Mouse (Mus musculus) cerebellum, adult 11 months (tissue): ENCODE measurements around the gene Dnah7a.
"Not testable (repeated sequence)": the region's sequence is repeated elsewhere in the genome, so short reads cannot be mapped to it uniquely, and the experiment has no call there.

Experiments
- DNase-seq: peaks from one replicate; pipeline ENCODE4 v3.0.0; 2022

Gene Dnah7a

DNA sequence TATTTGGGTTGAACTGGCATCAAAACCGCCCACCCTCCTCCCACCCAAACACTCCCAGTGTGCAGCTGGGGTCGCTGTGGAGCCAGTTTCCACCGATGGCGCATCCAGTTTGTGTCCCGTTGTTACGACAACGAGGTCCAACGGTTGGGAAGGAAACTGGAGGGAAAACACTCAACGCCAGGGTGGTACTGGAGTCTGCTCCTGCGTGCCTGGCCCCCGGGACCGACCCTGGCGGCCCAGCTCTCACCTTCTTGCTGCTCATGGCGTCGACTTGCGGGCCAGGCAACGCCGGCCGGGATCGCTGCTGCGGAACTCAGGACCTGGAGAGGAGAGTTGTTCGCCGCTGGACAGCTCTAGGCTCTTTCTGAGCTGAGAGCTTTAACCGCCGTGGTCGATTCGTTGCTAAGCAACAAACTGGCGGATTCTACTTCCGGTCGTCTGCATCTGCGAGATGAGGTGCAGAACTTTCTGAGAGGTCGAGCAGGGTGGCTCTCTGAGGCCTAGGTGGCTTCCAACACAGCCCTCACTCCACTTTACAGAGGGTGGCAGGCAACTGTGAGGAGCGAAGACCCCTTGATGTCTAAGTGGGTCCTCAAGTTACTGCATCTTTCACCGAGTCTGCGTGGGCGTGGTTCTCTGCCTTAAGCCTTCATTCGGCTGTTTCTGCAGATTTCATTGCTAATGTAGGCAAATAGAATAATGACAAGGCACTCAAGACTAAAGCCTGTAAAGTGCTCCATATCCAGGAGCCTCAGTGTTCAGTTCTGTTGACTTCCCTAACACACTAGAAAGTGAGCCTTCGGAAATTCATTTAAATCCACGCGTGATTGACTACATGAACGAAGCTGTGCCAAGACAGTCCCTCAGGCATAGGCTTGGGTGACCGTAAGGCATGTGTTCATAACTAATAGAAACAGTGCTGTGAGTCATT is at the start of gene Dnah7a:
Dnah7a (minus strand) TSS at position 354 of the 931 bp plus-strand sequence.
- peak; percentile 2 for DNase-seq

DNA sequence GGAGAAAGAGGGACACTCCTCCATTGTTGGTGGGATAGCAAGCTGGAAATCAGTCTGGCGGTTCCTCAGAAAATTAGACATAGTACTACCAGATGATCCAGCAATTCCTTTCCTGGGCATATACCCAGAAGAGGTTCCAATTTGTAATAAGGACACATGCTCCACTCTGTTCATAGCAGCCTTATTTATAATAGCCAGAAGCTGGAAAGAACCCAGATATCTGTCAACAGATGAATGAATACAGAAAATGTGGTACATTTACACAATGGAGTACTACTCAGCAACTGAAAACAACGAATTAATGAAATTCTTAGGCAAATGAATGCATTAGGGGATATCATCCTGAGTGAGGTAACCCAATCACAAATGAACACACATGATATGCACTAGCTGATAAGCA is 46.9 kb upstream of the Dnah7a start:
- not testable (repeated sequence) for DNase-seq

DNA sequence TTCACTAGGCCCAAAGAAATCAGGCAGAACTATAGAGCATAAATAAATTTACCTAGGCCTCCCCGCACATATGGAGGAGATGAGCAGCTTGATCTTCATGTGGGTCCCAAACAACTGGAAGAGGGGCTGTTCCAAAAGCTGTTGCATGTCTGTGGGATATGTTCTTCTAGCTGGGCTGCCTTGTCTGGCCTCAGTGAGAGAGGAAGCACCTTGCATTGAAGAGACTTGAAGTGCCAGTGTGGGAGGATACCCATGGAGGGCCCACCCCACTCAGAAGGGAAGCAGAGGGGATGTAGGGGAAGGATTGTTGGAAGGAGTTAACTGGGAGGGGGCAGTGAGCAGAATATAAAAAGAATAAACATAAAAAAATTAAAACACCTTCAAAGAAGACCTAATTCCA is 44.6 kb upstream of the Dnah7a start:
- DNase-seq = no peak

DNA sequence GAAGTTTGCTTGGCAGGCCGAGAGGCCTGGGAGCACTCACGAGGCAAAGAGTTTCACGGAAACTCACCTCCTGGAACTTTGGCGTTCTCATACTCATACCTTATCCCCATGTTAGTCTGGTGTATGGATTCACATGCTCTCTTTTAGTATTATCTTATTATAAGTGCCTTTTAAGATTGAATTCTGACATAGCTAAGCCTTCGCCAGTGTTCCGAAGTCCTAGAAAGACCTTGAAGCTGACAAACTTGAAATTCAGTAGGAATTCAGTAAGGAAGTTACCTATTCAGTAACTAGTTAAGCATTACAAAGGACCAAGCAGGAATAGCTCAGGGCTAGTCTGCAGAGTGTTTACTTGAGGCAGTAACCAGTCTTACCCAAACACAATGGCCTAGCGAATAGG is 44.1 kb upstream of the Dnah7a start:
- DNase-seq = not testable (repeated sequence)

DNA sequence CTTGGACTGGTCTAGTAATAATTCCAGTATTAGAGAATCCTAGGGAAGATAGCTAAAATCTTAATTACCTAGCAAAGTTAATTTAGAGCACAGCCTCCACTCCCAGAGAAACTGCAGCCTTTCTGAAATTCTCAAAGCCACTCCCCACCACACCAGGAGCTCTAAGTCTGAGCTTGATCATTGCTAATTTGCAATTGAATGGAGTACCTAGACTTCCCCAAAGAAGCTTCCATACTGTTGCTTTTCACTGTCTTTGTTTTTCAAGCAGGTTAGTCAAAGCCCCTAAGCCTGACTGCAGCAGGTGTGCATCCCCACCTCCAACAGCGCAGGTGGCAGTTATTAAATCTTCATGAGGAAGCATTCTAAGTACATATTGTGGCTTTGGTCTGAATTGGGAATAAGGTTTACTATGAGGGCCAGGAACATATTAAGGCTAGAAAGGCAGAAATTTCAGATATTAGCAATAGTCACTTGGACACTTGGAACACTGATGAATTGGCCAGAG is 43.3 kb upstream of the Dnah7a start:
- DNase-seq = not testable (repeated sequence)

DNA sequence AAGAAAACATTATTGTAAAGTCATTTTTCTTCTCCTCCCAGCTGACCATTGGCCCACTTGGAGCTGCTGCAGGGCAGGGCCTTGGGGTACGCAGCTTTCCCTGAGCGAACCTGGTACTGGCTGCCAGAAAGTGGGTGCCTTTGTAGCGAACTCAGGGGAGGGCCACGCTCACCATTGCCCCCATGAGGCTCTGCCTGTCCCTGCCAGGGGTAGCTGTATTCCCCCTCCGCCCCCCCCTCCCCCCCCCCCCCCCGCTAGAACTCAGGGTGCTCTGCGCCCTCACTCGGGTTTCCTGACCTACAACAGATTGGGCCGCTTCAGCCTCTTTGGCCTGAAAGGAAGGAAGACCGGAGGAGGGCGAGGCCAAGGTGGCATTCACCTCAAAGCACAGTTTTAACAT is 42.0 kb upstream of the Dnah7a start:
- DNase-seq = no peak

DNA sequence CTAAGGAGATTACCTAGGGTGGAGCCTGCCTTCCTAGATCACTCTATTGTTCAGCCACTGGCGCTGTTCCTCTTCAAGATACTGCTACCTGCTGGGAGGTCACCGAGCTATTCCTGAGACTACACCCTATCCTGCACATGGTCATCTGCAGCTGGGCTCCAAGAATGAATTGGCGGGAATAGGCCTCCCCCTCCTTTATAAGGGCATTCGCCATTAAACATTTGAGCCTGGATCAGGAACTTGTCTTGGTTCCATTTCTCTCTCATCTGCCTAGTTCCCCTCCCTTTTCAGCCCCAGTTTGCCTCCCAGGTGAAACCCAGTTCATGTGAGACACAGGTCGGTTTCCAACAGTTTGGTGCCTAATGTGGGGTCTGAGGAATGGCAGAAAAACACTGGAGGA is 39.4 kb upstream of the Dnah7a start:
- DNase-seq = no peak

DNA sequence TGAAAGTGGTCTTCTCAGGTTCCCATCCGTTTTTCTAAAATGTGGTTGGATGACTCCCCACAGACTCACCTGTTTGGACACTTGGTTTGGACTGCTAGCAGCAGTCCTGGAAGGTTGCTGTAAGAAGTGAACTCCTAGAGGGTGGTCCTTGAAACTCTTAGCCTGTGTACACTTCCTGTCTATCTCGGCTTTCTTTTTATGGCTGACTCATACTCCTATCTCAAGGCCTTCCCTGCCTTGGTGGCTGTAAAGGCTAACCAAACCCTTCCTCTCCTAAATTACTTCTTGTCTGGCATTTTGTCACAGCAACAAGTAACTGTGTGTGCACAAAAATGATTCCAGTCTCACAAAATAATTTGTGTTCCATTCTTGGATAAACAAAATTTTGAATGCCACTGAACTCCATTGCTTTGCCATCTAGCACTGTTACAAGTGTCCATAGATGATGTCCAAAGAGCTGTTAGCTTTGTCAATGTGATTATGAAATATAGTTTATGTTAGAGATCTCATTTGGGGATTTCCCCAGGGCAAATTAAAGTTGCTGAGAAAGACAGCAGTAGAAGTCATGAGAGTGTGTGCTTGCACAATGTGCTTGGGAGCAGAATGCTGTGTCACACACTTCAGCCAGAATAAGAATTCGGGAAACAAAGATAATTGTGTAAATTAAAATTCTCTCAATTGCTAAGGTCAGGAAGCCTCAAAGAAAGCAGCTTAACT is 35.3 kb upstream of the Dnah7a start:
- no peak for DNase-seq

DNA sequence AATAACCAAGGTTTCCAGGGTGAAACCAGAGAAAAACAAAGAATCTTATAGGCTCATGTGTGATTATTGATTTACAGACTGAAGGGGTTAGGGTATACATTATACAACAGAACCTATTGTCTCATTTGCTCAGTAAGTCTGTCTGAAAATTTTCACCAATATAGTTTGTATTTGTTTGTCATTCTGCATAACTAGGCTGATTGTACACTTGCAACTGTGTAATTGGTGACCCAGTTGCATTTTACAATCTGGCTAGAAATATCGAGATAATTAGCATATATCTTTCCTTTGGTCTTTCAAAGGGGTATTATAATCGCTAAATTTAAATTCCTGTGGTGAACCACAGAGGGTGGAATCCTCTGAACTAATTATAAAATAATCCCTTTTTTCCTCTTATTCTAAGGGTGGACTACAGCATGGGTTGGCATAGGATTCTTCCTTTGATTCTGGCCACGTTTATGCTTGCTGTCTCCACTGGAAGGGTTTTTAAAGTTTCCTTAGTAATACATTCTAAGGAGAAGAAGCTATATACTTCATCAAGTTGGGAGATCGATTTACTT is 34.3 kb upstream of the Dnah7a start:
- DNase-seq = no peak

DNA sequence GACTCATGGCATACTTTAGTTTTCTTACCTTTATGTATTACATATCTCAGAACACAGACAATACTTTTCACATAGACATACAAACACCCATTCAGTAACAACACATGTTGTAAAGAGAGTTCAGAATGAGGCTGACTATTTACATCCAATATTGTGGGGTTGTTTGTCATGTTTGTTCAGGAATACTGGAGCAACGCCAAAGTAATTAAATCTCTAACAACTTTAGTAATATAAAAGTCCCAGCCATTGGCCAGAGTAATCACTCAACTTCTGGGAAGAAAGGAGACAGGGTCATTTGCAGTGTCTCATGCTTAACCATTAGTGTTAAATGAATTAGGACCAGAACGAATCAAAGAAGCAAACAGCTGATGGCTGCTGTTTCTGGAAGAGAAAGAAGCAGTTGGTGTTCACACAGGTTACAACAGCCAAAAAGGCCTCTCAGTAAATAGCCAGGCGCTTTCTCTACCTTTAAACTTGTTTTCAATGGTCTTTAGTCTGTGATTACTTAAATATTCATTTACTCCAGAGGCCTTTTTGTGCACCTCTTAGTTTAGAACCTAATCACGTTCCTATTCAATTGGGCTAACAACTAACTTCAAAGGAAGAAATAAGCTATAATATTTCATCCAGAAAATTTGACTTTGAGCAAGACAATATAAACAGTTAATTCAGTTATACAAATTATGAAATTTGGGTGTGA is 33.6 kb upstream of the Dnah7a start:
- DNase-seq = not testable (repeated sequence)

DNA sequence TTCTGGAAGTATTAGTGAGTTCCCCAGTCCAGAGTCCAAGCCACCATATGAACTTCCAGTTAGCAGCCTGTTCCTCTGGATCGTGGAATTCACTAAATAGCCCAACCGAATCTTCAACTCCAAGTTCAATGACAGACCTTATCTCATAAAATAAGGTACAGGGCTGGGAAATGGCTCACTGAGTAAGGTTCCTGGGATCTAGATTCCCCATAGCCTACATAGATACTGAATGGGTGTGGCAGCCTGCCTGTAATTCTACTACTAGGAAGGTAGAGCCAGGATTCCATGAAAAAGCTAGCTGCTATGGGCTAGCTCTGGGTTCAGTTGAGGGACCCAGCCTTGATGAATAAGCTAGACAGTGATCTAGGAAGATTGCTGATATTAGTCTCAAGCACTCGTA is 30.0 kb upstream of the Dnah7a start:
- no peak for DNase-seq

DNA sequence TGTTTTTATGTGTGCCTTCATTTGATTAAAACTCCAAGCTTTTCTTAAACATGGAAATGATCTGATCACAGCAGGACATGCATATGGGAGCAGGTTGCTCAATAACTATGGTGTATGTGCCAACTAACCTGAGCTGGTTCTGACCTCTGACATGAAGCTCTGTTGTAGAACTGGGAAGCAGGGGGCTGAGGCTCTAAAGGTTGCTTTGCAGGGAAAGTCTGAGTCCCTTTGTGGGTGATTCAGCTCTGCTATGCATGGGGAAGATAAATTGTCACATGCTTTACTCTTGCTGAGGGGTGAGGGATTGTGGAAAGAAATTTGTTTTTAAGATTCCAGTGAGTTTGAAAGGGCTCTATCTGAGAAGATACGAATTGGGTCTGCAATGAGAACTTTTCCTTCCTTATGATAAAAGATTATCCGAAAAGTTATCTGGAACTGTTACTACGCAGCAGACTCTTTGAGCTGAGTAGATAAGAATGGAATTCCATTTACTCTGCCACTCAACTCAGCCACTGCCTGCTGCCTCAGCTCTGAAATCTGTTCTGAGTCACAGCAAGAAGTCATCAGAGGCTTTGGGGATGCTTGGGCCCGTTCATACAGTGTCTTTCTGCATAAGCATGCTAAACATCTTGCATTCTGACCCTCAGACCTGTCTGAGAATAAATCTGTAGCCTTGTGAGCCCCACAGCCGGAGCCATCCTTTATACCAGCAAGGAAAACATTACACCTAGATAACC is 22.1 kb upstream of the Dnah7a start:
- no peak for DNase-seq

DNA sequence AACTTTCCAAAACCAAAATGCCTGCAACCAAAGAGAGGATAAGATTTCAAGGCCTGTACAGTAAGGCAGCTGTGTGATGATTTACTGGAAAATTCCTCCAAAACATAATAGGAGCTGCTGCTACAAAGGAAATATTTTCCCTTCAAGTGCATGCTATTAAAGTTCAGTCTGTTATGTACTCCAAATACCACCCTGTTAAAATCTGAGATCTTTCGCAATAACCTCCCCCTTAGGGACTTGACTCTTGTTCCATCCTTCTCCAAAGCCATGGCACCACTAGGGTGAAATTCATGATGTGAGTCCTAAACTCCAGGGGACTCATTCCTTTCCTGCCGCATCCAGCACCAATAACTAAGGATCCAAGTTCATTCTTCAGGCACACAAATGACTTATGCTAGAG is 20.3 kb upstream of the Dnah7a start:
- no peak for DNase-seq

DNA sequence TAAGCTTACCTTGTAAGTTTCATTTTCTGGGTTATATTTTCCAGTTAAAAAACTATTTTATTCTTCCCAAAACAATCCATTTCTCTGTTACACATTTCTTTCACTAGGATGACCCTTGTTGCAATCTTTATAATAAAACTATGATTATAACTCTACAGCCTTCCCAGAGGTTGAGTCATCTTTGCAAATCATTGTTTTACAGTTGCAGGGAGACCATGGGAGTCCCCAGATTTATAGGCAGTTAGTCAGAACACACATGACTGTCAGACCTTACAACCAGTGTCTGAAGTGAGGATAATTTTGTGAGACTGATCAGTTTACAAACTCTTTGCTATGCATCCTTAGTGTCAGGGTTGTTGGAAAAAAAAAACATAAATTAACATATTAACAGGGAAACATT is 14.8 kb upstream of the Dnah7a start:
- no peak for DNase-seq

DNA sequence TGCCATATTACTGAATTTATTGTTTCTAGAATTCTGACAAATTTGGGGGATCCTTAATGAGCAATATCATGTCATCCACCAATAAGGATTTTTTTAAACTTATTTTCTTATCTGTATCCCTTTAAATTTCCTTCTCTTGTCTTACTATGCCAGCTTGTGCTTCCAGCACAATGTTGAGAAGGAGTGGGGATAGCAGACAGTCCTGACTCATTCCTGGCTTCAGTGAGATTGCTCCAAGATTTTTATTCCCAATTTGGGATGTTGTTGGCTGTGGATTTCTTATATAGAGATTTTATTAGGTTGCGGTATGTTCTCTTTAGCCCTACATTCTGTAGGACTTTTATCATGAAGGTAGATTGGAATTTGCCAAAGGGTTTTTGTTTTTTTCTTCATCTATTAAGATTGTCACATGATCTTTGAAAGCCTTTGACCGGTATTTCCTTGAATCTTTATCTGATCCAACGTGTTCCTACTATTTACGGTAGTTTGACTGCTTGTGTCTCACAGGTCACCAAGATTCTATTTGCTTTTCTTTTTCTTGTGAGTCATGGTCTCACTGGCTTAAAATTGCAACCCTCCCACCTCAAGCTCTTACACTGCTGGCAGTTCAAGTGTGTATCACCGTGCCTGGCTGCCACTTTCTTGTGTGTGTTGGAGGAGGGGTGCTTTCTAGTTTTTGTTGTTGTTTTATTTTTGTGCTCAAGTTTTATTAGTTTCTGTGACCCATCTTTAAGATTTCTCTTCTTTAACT is 14.2 kb upstream of the Dnah7a start:
- no peak for DNase-seq

DNA sequence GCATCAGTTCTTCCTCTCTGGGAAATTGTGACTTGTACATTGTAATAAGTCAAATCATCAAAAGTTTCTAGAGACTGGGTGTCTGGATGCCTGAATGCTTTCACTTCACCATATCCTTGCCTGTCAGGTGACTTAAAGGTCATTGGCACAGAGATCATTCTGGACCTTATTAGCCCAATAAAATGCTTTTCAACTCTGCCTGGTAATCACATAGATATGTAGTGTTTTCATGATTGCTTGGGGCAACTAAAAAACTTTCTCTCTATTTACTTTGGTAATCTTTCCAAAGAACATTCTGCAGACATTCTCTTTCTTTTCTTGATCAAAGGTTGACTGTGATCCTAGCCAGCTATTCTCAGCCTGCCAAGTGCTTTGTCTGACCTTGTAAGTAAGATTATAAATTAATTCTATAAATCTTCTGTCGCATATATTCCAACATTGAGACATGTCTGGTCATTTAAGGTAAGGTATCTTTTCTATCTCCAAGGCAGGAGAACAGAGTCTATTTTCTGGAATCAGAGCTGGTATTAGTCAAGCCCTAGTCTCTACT is 9.5 kb upstream of the Dnah7a start:
- DNase-seq = no peak

DNA sequence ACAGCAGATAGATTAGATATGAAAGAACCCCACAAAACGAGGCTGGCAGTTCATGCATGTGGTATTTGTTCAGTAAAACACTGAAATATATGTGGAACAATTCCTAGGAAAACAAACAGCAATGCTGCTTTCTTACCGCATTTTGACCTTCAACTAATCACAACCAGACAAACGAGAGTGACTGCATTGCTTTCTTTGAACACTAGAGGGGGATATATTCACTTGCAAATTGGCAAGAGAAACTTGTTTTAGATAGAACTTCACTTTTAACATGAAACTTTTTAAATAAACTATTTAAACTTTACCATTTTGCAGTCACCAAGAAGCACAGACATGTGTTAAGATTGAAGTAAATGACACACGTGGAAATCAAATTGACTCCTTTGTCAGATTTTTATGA is 8.9 kb upstream of the Dnah7a start:
- no peak for DNase-seq

DNA sequence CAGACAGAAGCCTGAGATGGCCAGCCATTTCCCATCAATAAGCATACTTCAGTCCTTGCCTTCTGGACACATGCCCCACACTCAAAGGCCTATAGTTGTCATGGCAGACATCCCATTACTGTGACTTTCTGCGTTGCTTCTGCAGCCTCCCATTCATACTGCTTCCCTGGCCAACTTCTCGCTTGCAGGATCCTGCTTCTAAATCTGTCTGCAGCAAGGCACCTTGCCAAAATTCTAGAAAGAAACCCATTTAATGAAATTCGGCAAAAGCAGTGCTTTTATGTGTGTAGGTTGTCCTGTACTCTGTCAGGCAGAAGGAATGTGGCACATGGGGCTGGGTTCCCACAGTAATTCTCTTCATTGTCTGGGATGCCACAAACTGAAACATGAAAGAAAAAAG is 6.8 kb upstream of the Dnah7a start:
- not testable (repeated sequence) for DNase-seq

DNA sequence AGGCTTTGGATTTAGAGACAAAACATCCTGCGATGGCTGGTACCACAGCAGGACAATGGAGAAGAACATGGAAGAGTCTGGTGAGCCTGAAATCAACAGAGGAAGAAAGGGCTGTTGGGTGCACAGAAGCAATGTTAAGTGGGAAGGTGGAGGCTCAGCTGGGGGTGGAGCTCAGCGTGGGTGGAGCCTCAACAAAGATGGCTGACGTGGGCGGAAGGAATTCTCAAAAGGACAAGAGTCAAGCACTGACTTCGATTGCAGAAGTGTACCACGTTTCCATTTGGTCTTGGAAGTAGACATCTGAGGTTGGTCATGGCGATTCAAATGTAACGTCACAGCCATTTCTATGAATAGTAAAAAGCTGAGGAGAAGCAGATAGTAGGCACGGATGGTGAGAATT is 4.5 kb upstream of the Dnah7a start:
- DNase-seq = no peak

DNA sequence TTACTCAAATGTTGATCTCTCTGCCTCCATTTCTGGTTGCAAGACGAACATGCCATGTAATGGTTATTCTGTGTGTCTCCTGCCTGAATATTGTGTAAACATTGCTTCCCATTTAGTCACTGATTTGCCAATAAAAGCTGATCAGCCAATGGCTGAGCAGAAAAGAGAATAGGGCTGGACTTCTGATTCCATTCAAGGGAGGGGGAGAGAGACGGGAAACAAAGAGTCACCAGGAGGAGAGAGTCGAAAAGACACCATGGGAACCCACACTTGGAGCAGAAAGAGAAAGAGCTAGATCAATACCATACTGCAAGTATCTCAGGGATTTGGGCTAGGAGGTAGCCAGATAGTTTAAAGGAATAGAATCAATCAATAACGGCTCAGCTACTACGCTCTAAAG is 3.0 kb upstream of the Dnah7a start:
- not testable (repeated sequence) for DNase-seq

DNA sequence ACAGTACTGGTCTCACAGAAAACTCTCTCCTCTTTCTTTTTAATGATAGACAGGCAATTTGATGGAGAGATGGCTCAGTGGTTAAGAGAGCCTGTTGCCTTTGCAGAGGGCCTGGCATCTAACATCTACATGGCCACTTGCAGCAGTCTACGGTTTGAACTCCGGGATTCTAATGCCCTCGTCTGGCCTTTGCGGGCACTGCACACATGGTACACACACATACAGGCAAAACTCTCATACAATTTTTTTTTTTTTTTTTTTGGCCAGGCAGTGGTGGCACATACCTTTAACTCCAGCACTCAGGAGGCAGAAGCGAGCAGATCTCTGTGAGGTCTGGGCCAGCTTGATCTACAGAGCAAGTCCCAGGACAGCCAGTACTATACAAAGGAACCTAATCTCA is 2.4 kb downstream of the Dnah7a start:
- no peak for DNase-seq
